Mouse (Mus musculus): Measurements from ENCODE around the gene Mtus2. TPM values are rescaled to one million over a fixed set of nuclear protein-coding genes. Genes with fewer than 3 reads are reported as not detected.

Gene Mtus2
- polyA plus RNA-seq, 1 experiment from 2014 or later = 15.8 TPM

DNA sequence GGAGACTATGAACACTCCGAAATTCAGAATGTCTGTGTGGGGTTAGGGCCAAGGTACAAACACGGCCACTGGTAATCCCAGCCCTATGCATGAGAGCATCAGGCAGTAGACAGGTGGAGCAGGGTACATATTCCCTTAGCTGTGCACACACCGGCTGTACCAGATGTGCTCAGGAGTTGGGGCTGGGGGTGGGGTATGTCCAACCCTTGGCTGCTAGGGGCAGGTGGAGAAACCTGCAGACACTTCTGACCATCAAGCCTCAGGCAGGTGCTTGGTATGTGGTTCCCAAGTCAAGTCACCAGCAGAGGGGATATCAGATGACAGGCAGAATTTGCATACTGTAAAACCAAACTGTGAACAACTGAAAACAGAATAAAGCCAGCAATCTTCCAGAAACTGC lies 371.9 kb downstream of the Mtus2 start:
- ATAC-seq = no peak
- WGBS = 84% methylated on average over 3 of the region's 3 CpGs
- Histone ChIP-seq H3K27me3 (replicated peaks; ENCODE audit: control insufficient read depth, insufficient read depth, low read length) (no peaks in the 10 kb centered on the region), H3K9ac (ENCODE audit: low read depth, low read length) (no peak overlapping the region), H3K4me2 (replicated peaks; ENCODE audit: low read depth) (no peak overlapping the region), H3K27ac (ENCODE audit: low read depth, low read length) (no peak overlapping the region), H3K4me3 (ENCODE audit: low read depth, low read length) (no peak overlapping the region), H3K4me1 (replicated peaks; ENCODE audit: control insufficient read depth, insufficient read depth, low read length) (no peaks in the 10 kb centered on the region), H3K36me3 (ENCODE audit: control insufficient read depth, insufficient read depth) (peaks cover 23% of the 10 kb centered on the region; the same call in 1 of the 2 replicates), H3K9me3 (ENCODE audit: control insufficient read depth) (no peaks in the 10 kb centered on the region)
- no peak for TF ChIP-seq CTCF (IDR thresholded peaks at IDR 0.05; ENCODE audit: low read depth)

DNA sequence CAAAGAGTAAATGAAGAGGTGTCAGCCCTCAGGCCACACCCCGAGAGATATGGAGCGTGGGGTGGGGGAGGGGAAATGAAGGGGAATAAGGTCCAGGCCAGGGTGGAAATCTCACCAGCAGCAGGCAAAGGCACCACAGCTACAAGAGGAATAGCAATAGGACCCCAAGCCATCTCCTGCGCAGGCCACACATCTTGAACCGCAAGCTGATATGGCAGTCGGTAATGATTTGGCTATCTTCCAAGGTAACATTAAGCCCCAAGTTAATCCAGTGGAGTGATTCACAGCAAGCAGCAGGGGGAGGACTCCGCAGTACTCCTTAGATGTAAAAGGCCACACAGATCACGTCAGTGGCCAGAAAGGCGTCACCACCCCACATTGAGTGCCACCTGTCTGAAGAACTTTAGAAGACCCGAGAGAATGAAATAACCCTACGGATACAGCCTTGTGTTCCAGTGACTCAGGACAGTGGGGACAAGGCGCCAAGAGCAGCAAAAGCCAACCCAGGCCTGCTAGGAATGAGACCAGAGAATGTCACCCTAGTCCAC lies 374.2 kb downstream of the Mtus2 start:
- H3K4me3 ChIP-seq (ENCODE audit: low read depth, low read length) = no peak overlapping the region
- TF ChIP-seq CTCF (IDR thresholded peaks at IDR 0.05; ENCODE audit: low read depth) = no peak
- no peaks in the 10 kb centered on the region for H3K9me3 ChIP-seq (ENCODE audit: control insufficient read depth)
- no peak overlapping the region for H3K9ac ChIP-seq (ENCODE audit: low read depth, low read length)
- no peak overlapping the region for H3K4me2 ChIP-seq (replicated peaks; ENCODE audit: low read depth)
- peaks cover 28% of the 10 kb centered on the region for H3K36me3 ChIP-seq (ENCODE audit: control insufficient read depth, insufficient read depth)
- H3K4me1 ChIP-seq (replicated peaks; ENCODE audit: control insufficient read depth, insufficient read depth, low read length) = no peaks in the 10 kb centered on the region
- H3K27me3 ChIP-seq (replicated peaks; ENCODE audit: control insufficient read depth, insufficient read depth, low read length) = no peaks in the 10 kb centered on the region
- H3K27ac ChIP-seq (ENCODE audit: low read depth, low read length) = no peak overlapping the region
- 74% methylated on average over 11 of the region's 11 CpGs for WGBS
- ATAC-seq = no peak

DNA sequence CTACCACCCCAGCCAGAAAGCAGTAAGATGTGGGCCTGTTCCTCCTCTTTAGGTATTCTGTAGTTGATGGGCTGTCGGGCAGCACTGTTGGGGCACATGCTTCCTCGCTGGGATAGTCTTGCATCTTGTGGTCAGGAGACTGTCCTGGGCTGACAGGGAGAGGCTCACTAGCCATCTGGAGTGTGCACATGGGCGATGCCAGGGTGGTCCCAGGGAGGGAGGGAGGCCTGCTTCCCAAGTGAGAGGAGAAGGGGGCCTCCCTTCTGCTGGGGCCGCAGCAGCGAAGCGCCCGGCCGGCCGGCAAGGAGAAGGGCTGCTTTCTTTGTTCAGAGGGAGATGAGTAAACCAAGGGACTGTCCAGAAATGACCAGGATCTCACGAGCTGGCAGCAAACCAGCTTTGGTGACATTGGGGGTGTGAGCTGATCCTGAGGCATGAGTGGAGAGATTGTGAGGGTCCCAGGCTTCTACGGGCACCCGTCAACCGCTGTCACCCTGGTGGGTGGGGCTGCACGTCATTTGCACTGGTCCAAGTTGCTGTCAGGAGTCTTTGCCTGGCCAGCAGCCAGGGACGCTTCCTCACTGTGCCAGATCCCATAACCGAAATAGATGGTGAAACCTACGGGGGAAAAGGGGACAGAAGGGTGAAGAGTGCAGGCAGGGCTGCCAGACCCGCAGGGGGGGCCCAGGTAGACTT lies 375.0 kb downstream of the Mtus2 start:
- 86% methylated on average over 18 of the region's 18 CpGs for WGBS
- Histone ChIP-seq H3K27ac (ENCODE audit: low read depth, low read length) (no peak overlapping the region), H3K9ac (ENCODE audit: low read depth, low read length) (no peak overlapping the region), H3K27me3 (replicated peaks; ENCODE audit: control insufficient read depth, insufficient read depth, low read length) (no peaks in the 10 kb centered on the region), H3K9me3 (ENCODE audit: control insufficient read depth) (no peaks in the 10 kb centered on the region), H3K4me2 (replicated peaks; ENCODE audit: low read depth) (no peak overlapping the region), H3K4me1 (replicated peaks; ENCODE audit: control insufficient read depth, insufficient read depth, low read length) (no peaks in the 10 kb centered on the region), H3K36me3 (ENCODE audit: control insufficient read depth, insufficient read depth) (peaks cover 31% of the 10 kb centered on the region), H3K4me3 (ENCODE audit: low read depth, low read length) (no peak overlapping the region)
- peak; percentile 28; the same call in 1 of the 2 replicates for ATAC-seq
- no peak for TF ChIP-seq CTCF (IDR thresholded peaks at IDR 0.05; ENCODE audit: low read depth)

DNA sequence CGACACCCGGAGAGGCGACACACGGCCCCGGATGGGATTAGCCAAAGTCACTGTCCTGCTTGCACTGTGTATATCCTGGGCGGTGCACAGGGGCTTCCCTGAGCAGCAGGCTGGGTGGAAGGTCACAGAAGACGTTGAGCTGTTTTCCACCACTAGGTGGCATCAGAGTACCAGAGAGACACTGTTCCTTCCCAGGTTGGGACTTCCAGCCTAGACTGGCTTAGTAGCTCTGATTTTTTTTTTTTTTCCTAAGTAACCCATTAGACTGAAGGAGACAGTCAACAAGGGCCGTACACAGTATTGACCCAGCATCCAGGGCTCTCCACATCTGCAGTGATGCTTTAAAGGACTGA lies 375.5 kb downstream of the Mtus2 start:
- WGBS = 25% methylated on average over 8 of the region's 8 CpGs

DNA sequence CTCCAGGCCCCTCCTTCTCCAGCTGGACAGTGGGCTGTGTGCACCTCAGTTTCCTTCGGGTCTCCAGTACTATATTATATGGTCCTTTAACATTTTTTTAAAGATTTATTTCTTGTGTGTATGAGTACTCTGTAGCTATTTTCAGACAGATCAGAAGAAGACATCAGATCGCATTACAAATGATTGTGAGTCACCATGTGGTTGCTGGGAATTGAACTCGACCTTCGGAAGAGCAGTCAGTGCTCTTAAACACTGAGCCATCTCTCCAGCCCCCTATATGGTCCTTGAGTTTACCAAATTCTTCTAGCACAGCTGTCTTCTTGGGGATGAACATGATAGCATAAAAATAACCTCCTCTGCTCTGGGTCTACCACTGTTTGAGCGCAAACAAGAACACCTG lies 382.0 kb downstream of the Mtus2 start:
- Histone ChIP-seq H3K27me3 (replicated peaks; ENCODE audit: control insufficient read depth, insufficient read depth, low read length) (no peaks in the 10 kb centered on the region), H3K9me3 (ENCODE audit: control insufficient read depth) (no peaks in the 10 kb centered on the region), H3K4me2 (replicated peaks; ENCODE audit: low read depth) (no peak overlapping the region), H3K27ac (ENCODE audit: low read depth, low read length) (no peak overlapping the region), H3K4me3 (ENCODE audit: low read depth, low read length) (no peak overlapping the region), H3K36me3 (ENCODE audit: control insufficient read depth, insufficient read depth) (peaks cover 16% of the 10 kb centered on the region), H3K4me1 (replicated peaks; ENCODE audit: control insufficient read depth, insufficient read depth, low read length) (no peaks in the 10 kb centered on the region; the same call in 1 of the 2 replicates), H3K9ac (ENCODE audit: low read depth, low read length) (no peak overlapping the region)
- WGBS = 90% methylated on average over 5 of the region's 5 CpGs
- ATAC-seq = no peak
- TF ChIP-seq CTCF (IDR thresholded peaks at IDR 0.05; ENCODE audit: low read depth) = no peak

More for the DNA sequence above, 375.5 kb downstream of the Mtus2 start:
- Histone ChIP-seq H3K4me2 (replicated peaks; ENCODE audit: low read depth) (no peak overlapping the region), H3K4me3 (ENCODE audit: low read depth, low read length) (no peak overlapping the region), H3K36me3 (ENCODE audit: control insufficient read depth, insufficient read depth) (peaks cover 35% of the 10 kb centered on the region), H3K4me1 (replicated peaks; ENCODE audit: control insufficient read depth, insufficient read depth, low read length) (no peaks in the 10 kb centered on the region), H3K27me3 (replicated peaks; ENCODE audit: control insufficient read depth, insufficient read depth, low read length) (no peaks in the 10 kb centered on the region), H3K9me3 (ENCODE audit: control insufficient read depth) (no peaks in the 10 kb centered on the region), H3K9ac (ENCODE audit: low read depth, low read length) (no peak overlapping the region), H3K27ac (ENCODE audit: low read depth, low read length) (no peak overlapping the region)
- ATAC-seq = peak; percentile 64
- peak; percentile 96 for TF ChIP-seq CTCF (IDR thresholded peaks at IDR 0.05; ENCODE audit: low read depth)

DNA sequence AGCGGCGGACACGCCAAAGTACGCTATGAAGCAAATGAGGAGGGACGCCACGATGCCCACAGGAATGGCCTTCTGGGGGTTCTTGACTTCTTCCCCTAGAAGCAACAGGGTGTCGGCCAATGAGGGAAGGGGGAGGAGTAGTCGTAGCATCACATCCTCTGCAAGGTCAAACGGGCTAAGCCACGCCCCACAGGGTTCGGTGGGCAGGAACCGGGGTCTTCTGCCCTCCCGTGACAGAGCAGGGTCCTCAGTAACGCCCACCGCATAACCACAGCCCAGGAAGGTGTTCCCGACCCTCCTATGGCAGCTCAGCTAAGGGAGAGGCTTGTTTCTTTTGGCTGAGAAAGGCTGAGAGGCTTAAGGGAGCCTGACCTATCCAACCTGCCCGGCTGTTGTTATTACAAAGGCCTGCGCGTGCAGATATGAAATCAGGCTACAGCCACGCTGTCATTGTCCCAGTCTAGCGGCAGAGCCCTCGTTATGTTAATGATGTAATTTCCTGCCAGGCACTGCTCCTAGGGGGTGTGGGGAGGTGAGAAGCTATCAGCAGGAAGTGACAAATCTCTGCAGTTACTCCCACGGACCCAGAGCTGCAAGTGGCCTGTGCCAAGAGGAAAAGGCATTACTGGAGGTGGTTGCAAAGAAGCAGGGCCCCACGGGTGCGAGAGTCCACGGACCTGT lies 385.1 kb downstream of the Mtus2 start:
- no peaks in the 10 kb centered on the region for H3K27me3 ChIP-seq (replicated peaks; ENCODE audit: control insufficient read depth, insufficient read depth, low read length)
- no peak overlapping the region for H3K9ac ChIP-seq (ENCODE audit: low read depth, low read length)
- peak overlapping the region; percentile 57 for H3K4me2 ChIP-seq (replicated peaks; ENCODE audit: low read depth)
- peak overlapping the region; percentile 77 for H3K27ac ChIP-seq (ENCODE audit: low read depth, low read length)
- WGBS = 31% methylated on average over 26 of the region's 26 CpGs
- H3K36me3 ChIP-seq (ENCODE audit: control insufficient read depth, insufficient read depth) = peaks cover 15% of the 10 kb centered on the region
- H3K9me3 ChIP-seq (ENCODE audit: control insufficient read depth) = no peaks in the 10 kb centered on the region
- no peaks in the 10 kb centered on the region; the same call in 1 of the 2 replicates for H3K4me1 ChIP-seq (replicated peaks; ENCODE audit: control insufficient read depth, insufficient read depth, low read length)
- TF ChIP-seq CTCF (IDR thresholded peaks at IDR 0.05; ENCODE audit: low read depth) = no peak
- ATAC-seq = peak; percentile 93
- 0 out of 2 replicates have a peak overlapping the region, but pooled peaks have one; percentile 11 for H3K4me3 ChIP-seq (ENCODE audit: low read depth, low read length)

Measured in intestine, postnatal 0 days (tissue).